In the genomic region with DNA sequence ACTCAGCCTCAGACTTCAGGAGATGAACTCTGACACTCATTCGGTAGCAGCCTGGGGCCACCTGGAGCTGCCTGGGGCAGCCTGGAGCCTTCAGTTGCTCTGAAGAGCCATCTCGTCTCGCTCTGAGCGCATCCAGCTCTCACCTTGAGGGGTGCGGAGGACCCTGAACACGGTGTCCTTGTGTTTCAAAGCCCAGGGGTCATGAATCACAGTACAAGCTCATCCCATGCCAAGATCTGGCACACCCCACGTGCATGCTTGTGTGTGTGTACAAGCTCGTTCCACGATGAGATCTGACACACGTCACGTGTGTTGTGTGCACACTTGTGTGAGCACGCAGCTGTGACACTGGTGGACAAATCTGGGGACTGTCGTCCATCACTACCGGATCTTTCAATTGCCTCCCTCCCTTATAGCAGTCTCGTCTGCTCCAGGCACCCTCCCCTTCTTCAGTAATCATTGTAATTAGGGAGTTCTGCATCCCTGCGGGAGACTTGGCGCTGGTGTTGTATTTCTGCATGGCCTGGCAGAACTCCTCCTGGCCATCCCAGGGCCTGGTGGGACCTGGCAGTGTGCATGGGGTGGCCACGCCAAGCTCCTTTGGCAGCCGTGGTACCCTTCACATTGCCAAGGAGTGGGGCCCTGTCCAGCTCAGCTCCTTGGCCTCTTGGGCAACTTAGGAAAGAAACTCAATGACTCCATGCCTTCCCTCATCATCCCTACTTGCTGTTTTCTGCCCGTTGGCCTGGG, we compare ENCODE assay signal across 8 mouse cellular contexts. TPM values are rescaled to one million over a fixed set of nuclear protein-coding genes. Genes with fewer than 3 reads are reported as not detected.
A peak's percentile ranks its signal among the peaks of the same experiment; 100 is the strongest.
DNase-seq lines count a peak whose midpoint lies in the region; ATAC-seq and TF ChIP-seq lines count a peak whose summit lies in the region.

No protein-coding gene starts in this region.

- ATAC-seq in kidney, postnatal 0 days (replicated peaks; ENCODE audit: low FRiP score, low read depth) = no peak
- no peak for ATAC-seq in neural tube, embryonic 15.5 days (ENCODE audit: low FRiP score)

- 51% methylated on average over 20 of the region's 20 CpGs for WGBS in kidney, postnatal 0 days
- WGBS in neural tube, embryonic 15.5 days = 55% methylated on average over 20 of the region's 20 CpGs

- no peak overlapping the region for H3K4me3 ChIP-seq in kidney, postnatal 0 days (replicated peaks; ENCODE audit: low read depth, low read length)
- no peak overlapping the region for H3K4me3 ChIP-seq in neural tube, embryonic 15.5 days (replicated peaks)

- H3K27ac ChIP-seq in kidney, postnatal 0 days = no peak overlapping the region
- no peak overlapping the region for H3K27ac ChIP-seq in neural tube, embryonic 15.5 days (replicated peaks)

- H3K36me3 ChIP-seq in kidney, postnatal 0 days (ENCODE audit: insufficient read depth, low read length) = no peaks in the 10 kb centered on the region
- H3K36me3 ChIP-seq in neural tube, embryonic 15.5 days = no peaks in the 10 kb centered on the region

- no peak overlapping the region for H3K9ac ChIP-seq in kidney, postnatal 0 days (ENCODE audit: low read depth, low read length)
- H3K9ac ChIP-seq in neural tube, embryonic 15.5 days (replicated peaks) = no peak overlapping the region

- DNase-seq in kidney, postnatal 0 days (ENCODE audit: low spot score) = peak; percentile 24
- DNase-seq in kidney, adult 11 months = no peak
- peak; percentile 82 to 83 for DNase-seq in cerebellum, adult 18-20 months
- peak; percentile 51 to 69 for DNase-seq in gastrocnemius, postnatal 36 days
- peak; percentile 49 for DNase-seq in right cerebral cortex, postnatal 14 days
- no peak for DNase-seq in c-Kit-positive CD71-positive TER-119-positive erythroid progenitor cells, embryonic 14.5 days (ENCODE audit: low spot score)
- DNase-seq in liver = no peak

- no peaks in the 10 kb centered on the region for H3K27me3 ChIP-seq in kidney, postnatal 0 days (ENCODE audit: insufficient read depth, low read length)
- no peaks in the 10 kb centered on the region for H3K27me3 ChIP-seq in neural tube, embryonic 15.5 days (replicated peaks)

- TF ChIP-seq CTCF in kidney, postnatal 0 days (IDR thresholded peaks at IDR 0.05; ENCODE audit: low read depth) = no peak

- no peaks in the 10 kb centered on the region for H3K4me1 ChIP-seq in kidney, postnatal 0 days (replicated peaks; ENCODE audit: insufficient read depth, low read length)
- peaks cover 5% of the 10 kb centered on the region; the same call in 1 of the 2 replicates for H3K4me1 ChIP-seq in neural tube, embryonic 15.5 days

- no peak overlapping the region for H3K4me2 ChIP-seq in kidney, postnatal 0 days (ENCODE audit: low read length)
- H3K4me2 ChIP-seq in neural tube, embryonic 15.5 days = no peak overlapping the region

- no peaks in the 10 kb centered on the region for H3K9me3 ChIP-seq in kidney, postnatal 0 days (replicated peaks; ENCODE audit: low read length)
- H3K9me3 ChIP-seq in neural tube, embryonic 15.5 days (replicated peaks) = no peaks in the 10 kb centered on the region

- intact Hi-C loops in gastrocnemius, postnatal 36 days (cut with DNase I) = loop anchor here (5.0 kb wide), 1 partner anchor 82 kb away; no protein-coding TSS in a partner anchor

RNA-seq across cellular contexts. Expression of a gene that starts 27.8 kb away (rescaled TPM):
- 0.13 and 0.22 TPM in 2 replicates for polyA plus RNA-seq in kidney, postnatal 0 days (2015; fragmentation: Nextera tagmentation; extraction: Ambion mirVana)
- not detected for total RNA-seq in gastrocnemius, postnatal 36 days (2021)
- polyA plus RNA-seq in neural tube, embryonic 15.5 days (2015; fragmentation: Nextera tagmentation; extraction: Ambion mirVana) = 0.14 TPM in 1 of 2 replicates, not detected in the other

RNA-seq across cellular contexts. Expression of a gene that starts 46.8 kb away (rescaled TPM):
- polyA plus RNA-seq in kidney, postnatal 0 days (2015; fragmentation: Nextera tagmentation; extraction: Ambion mirVana) = 238 and 258 TPM in 2 replicates
- total RNA-seq in gastrocnemius, postnatal 36 days (2021) = 10 to 100 TPM; 56.8 to 65.7 TPM
- polyA plus RNA-seq in neural tube, embryonic 15.5 days (2015; fragmentation: Nextera tagmentation; extraction: Ambion mirVana) = 176 and 225 TPM in 2 replicates

Comparison
In these comparisons a context has a peak if more than half of its experiments do, and no peak if none do; other contexts are left out.
1. DNase-seq: peak in kidney, postnatal 0 days (single experiment), cerebellum, adult 18-20 months (2 of 2), gastrocnemius, postnatal 36 days (2 of 2) and right cerebral cortex, postnatal 14 days (single experiment); none in kidney, adult 11 months (single experiment), c-Kit-positive CD71-positive TER-119-positive erythroid progenitor cells, embryonic 14.5 days (single experiment) and liver (single experiment).